Mouse (Mus musculus) large intestine, adult 2 months (tissue): ENCODE data around the gene Susd6. TPM values are rescaled to one million over a fixed set of nuclear protein-coding genes. Genes with fewer than 3 reads are reported as not detected.
A peak's percentile ranks its signal among the peaks of the same experiment; 100 is the strongest.

Experiments
- DNase-seq: peaks from one replicate; pipeline ENCODE4 v3.0.0-alpha.2; 2012; ENCODE audit warnings: low read depth, low spot score
- WGBS: fragments of 180-500 bp; shearing (Covaris S2); methylation state at CpG from one replicate; pipeline ENCODE4 v1.1.7; 2018; 5-methylcytosine and 5-hydroxymethylcytosine counted together
- polyA plus RNA-seq: library from polyadenylated mRNA; depleted of rRNA; stranded (reverse); fragments of >200 nt; gene quantifications from 2 replicates; pipeline ENCODE4 v1.2.3, GENCODE M21; 2012; rRNA removed

The Susd6 gene
- 24.4 and 43.5 TPM in 2 replicates for polyA plus RNA-seq

DNA sequence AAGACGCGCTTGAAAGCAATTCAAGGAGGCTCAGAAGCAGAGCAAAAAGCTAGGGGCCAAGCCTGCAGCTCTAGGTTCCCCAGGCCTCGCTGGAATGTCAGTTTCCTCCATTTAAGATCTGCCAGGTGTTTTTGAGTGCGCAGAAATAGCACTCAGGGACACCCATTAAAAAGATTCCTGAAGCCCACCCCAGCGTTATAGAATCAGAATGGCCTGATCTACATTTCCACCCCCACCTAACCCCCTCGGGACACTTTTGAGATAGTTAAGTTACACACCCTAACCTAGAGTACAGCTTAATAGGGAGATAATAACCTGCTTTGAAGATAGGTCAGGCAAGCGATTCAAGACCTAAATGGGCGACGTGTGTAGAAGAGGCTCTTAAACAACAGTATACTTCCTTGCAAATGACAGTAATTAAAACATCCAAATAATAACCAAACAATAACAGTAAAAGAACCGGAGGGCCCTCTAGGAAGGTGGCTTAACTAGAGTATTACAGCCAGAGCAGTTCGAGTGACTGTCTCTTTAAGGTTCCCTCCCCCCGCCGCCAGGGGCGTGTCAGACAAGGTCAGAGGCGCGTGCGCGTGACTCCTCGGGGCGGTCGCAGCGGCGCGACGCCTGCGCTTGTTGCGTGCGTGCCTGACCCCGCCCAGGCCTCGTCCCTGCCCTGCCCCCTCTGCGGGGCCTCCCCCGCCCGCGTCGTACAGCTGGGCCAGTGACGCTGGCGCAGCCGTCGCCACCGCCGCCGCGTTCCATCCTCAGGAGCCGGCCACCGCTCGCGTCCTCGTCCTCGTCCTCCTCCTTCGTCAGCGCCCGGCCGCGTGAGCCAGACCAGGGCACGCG is at the start of gene Susd6:
Gene Susd6, plus strand, starts transcription at position 662 of the 846 bp plus-strand sequence.
- 4% methylated on average over 56 of the region's 56 CpGs for WGBS
- peak; percentile 92 for DNase-seq

DNA sequence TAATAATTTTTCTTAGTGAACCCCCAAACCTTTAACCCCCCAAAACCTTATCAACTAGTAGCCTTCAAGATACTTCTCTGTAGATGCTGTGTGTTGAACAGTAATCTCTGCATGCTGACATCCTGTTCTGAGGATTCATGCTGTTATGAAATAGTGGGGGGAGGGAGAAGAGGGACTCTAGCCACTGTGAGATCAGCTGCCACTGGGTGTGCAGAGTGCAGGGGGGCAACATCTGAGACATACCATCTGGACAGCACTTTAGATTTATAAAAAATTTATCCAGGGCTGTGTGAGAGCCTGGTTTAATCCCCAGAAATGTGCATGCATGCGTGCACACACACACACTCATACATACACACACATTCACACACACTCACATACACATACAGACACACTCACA is 45.7 kb upstream of the Susd6 start:
- 68% methylated on average over 1 of the region's 1 CpGs for WGBS

DNA sequence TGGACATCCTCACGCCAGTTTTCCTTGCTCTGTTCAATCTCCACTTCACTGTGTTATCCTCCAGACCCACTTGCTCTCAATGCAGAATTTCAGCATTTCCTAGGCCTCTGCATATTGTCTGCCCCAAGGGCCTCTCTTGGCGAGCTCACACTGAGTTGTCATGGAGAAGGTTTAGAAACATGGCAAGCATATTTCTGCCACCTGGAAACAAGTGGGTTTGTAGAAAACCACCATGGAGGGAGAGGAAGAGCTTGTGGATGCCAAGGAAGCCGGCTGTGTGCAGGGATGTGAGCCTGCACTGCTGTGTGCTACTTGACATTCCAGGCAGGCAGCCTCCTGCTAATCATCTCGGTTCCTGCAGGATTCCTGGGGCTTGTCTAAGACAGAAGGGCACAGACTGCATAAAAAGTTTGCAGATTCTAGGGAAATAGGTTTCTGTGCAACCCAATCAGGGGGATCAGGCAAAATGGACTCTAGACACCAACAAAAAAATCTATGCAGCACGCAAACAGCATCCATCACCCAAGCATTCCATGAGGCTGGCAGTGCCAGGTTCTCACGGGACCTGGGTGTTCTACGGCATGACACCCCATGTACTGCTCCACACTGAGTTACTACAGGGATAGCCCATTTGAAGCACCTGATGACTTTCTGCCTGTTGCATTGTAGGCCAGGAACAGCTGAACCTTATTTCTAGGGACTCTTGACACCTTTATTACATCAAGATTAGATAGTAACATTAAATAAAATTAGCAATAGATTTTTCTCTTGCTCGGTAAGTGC is 44.1 kb upstream of the Susd6 start:
- 65% methylated on average over 8 of the region's 8 CpGs for WGBS

More for the DNA sequence above, 45.7 kb upstream of the Susd6 start:
- no peak for DNase-seq

DNA sequence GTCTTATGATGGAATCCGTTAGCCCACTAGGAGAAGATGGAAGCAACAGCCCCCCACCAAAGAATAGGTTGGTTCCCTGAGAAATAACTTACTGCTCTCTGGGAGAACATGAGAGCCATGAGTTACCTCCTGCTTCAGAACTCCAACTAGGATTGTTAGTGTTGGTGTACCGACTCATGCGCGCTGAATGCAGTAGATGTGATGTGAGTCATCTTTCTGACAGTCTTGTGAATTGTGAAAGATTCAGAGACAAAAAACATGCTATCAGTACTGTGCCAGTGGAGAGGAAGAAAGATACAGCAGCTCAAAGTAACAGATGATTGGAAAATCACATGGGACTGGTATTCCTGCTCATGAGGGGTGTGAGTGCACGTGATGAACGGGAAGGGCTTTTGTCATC is 38.8 kb upstream of the Susd6 start:
- WGBS, result 89% methylated on average over 6 of the region's 6 CpGs
- DNase-seq, result no peak

More for the DNA sequence above, 44.1 kb upstream of the Susd6 start:
- DNase-seq, result no peak

DNA sequence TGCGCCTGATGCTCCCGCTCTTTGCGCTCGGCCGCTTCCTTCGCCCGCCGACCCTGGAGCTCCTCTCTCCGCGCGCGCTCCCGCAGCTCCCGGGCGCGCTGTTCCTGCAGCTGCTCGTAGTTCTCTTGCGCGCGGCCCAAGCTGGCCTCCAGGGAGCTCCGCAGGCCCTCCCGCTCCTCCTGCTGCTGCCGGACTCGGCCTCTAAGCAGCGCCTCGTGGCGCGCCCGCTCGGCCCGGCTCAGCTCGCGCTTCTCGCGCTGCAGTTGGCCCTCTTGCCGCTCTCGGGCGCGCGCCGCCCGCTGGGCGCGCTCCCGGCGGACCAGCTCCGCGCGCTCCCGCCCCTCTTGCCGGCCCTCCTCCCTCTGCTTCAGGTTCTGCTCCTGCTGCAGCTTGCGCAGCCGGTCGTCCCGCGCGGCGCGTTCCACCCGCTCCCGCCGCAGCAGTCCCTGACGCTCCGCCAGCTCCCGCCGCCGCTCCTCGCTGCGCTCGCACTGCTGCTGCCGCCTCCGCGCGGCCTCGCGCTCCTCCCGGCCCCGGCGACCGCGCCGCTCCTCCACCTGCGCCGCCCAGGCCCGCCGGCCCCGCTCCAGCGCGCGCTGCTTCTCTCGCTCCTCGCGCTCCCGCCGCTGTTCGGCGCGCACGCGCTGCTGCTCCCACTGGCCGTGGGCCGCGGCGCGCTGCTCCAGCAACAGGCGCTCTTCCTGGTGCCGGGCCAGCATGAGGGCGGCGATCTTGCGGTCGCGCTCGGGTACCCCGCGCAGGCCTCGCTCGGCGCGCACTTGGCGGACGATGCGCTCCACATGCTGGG is 32.4 kb upstream of the Susd6 start:
- DNase-seq, result no peak
- 1% methylated on average over 116 of the region's 122 CpGs for WGBS

DNA sequence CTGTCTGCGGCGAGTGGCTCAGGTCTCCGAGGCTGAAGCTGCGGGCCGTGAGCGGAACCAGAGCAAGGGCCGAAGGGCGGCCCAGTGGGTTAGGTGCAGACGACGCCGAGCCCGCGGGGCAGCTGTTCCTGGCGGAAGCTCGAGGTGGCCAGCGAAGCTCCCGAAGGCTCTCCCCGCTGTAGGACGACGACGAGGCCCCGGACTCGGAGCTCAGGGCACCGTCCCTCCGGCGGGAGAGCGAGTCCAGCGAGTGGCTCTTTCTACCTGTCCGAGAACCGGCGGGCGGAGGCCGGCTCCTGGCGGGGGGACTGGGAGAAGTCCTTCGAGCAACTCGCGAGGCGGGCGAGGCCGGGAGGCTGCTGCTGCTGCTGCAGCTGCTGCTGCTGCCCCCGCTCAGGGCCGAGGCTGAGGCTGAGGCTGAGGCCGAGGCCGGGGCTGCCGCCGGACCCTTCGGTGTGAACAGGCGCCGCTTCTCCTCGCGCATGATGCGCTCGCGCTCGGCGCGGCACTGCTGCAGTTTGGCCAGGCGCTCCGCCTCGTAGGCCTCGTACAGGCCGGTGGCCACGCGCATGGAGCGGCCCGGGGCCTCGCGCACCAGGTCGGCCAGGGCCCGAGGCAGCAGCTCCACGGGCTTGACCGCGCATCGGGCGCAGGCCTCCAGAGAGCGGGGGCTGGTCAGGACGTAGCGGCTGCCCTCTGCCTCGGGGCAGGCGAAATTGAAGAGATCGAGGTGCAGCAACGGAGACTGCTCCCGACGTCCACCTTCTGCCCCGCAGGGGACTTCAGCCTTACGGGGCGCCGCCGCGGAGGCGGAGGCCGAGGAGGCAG is 31.5 kb upstream of the Susd6 start:
- DNase-seq, result no peak
- 2% methylated on average over 92 of the region's 92 CpGs for WGBS

DNA sequence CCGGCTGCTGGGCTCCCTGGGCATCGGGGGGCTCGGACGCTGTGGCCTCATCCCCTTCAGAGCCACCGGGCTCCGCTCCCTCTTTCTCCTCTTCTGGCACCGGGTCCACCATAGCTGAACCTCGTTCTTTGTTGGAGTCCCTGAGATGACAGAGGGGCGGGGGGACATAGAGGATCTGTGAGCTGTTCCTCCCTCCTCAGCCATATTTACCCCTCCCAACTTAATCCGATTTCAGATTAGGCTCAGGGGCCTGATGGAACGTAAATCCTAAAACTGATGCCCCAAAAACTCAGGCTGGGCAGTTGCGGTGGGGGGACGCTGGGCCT is 31.0 kb upstream of the Susd6 start:
- 22% methylated on average over 13 of the region's 13 CpGs for WGBS
- DNase-seq, result no peak

DNA sequence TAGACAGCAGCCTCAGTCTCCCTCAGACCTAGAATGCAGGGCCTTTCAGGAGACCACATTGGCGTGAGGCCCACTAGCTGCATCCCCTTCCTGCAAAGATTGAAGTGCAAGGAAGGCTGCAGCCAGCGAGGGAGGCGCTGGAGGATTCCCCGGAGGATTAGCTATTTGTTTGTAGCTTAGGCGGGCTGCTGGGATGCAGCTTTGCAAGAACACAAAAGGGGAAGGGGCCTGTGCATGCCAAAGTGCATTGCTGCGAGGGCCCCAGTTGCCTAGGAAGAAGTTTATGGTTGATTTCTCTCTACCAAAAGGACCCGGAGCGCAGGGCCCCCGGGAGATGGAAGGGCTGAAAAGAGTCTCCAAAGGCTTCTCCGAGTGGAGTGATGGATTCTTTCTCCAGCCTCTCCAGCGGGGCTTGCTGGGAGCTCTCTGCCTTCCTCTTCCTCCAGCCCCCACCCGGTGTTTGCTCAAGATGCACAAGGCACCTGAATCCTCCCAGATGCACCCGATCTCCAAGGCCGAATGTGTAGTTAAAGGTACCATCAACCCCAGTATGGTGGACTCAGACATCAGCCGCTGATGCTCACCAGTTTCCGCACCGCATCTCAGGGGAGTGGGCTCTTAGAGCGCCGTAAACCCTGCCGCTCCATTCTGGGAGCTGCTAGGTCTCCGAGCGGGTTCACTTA is 30.5 kb upstream of the Susd6 start:
- DNase-seq, result no peak
- WGBS, result 16% methylated on average over 22 of the region's 22 CpGs

DNA sequence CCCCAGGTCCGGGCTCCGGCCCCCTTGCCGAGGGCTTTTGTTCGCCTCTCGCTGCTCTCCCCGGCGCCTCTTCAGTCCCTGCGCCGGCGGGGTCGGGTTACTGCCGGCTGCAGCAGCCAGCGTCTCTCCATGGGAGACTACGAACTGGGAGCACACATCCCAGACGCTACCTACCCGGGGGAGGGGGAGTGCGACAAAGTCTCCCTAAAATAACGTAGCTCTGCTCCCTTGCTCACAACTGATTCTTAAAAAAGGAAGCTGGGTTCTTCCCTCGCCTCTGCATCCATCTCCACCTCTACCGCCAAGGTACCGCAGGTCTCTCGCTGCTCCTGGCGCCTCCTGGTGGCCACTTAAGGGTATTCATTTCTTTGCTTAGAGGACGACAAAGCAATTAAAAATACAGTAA is 29.9 kb upstream of the Susd6 start, which contains the start of gene Ccdc177:
Gene Ccdc177, minus strand, starts transcription at position 292 of the 406 bp plus-strand sequence.
- WGBS, result 3% methylated on average over 24 of the region's 24 CpGs
- peak; percentile 50 for DNase-seq

DNA sequence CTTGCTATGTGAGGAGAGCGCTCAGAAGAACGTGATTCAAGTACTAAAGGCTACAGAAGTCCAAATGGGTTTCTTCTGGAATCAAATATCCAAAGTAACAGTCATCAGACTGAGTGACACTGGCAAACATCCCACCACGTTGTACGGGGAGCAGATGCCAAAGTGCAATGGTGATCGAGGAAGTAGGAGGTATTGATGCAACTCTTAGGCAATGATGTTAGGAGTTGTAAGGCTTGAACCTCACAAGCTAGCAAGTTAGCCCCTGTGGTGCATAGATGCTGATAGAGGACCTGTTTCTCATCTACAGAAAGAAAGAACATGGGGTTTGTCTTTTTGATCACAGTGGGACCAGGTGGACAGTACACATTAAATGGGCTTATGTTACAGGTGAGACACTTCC is 27.3 kb upstream of the Susd6 start:
- WGBS, result 51% methylated on average over 5 of the region's 5 CpGs

DNA sequence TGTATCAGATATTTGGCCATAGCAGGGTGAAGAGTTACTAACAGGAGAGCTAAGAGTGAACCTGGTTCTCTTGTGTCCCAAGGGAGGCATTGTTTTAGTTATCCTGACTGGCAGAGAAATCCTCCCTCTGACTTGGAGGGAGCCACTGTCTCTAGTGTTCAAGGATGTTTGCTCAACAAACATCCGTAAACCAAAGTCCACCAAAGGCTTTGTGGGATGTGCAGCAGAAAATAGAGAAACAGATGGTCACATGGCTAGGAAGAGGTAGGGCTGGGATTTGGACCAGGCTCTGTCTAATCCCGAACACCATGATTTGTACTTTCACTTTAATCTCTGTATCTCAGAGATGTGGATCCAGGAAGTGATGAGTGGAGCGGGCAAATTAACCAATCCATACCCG is 26.2 kb upstream of the Susd6 start:
- DNase-seq, result peak; percentile 73
- WGBS, result 19% methylated on average over 4 of the region's 4 CpGs

More for the DNA sequence above, 27.3 kb upstream of the Susd6 start:
- DNase-seq, result no peak

DNA sequence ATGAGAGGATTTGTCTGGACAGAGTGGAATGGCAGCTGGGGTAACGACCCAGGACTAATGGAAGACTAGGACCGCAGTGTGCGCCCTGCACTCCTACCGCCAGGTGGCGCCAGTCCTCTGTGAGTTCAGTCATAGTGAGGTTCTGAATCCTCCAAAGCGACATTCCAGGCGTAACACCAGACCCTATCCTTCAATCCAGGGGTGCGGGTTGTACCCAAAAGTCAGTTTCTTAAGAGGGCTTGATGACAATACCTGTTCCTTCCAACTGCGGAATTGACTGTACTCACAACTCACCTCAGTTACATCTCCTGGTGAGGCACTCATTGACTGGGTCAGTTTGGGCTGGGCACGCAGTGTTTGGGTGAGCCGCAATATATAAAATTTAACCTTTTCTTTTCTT is 20.6 kb upstream of the Susd6 start:
- no peak for DNase-seq
- WGBS, result 14% methylated on average over 11 of the region's 11 CpGs

DNA sequence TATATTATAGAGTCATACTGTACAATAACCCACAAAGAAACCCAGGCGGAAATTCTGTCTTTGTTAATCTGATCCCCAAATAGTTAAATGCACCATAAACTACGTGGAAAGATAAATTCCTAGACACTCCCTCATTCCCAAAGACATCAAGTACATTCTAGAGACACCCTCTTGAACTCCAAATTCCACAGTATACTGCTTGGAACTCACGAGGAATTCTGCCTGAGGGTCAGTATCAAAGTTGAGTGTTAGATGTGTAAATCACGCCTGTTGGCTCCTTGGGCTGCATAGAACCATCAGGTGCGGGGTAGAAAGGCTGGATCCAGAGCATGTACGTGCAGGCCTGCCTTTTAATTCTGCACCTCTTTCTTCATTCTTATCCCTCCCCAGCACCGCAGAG is 15.5 kb upstream of the Susd6 start:
- DNase-seq, result no peak
- 84% methylated on average over 7 of the region's 7 CpGs for WGBS

DNA sequence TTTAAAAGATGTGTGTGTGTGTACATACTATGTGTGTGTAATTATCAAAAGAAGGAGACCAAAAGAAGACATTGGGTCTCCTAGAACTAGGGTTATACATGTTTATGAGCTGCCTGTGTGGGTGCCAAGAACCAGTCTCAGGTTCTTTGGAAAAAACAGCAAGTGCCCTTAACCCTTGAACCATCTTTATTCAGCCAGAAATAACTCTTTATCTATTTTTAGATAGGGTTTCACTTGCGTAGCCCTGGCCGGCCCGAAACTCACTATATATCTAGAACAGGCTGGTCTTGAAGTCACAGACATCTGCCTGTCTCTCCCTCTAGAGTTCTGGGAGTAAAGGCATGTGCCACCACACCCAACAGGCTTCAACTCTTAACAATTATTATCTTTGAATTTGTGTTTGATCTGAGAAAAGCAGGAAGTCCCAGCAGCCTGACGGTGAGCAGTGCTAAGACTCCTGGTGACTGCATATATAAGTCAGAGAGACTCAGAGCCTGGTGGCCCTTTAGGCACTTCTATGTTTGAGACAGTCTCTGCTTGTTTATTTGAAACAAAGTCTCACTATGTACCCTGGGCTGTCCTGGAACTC is 14.2 kb upstream of the Susd6 start:
- 29% methylated on average over 4 of the region's 4 CpGs for WGBS
- DNase-seq, result no peak

DNA sequence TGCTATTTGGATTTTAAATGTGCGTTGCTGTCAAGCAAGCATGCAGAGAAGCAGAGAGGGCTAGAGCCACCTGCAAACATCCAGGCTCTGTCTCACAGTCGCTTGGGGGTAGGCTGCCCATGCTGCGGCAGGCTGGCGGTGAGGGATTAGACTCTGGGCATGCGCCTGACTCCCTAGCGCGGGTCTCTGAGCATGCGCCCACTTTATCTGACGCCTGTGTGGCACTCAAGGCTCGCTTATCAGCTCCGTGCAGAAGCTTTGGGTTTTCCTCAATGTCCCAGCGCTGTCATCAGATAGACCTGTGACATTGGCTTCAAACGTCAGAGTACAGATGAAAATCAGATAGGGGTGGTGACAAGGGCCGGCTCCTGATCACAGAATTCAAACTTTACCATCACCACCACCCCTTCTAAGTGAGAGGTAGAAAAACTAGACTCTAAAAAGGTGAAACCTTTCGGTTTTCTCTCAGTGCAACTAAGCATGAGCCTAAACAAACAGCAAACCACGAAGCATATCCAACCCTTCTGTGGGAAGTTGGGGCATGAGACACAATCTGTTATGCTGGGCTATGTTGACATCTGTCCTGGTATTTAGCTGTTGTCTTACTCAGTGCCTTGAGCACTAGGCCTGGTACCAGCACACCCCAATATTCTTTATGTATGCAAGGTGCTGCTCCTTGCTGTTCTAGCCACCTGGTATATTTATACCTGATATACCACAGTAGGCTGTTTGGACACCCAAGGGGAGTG is 11.9 kb upstream of the Susd6 start:
- 89% methylated on average over 16 of the region's 16 CpGs for WGBS

DNA sequence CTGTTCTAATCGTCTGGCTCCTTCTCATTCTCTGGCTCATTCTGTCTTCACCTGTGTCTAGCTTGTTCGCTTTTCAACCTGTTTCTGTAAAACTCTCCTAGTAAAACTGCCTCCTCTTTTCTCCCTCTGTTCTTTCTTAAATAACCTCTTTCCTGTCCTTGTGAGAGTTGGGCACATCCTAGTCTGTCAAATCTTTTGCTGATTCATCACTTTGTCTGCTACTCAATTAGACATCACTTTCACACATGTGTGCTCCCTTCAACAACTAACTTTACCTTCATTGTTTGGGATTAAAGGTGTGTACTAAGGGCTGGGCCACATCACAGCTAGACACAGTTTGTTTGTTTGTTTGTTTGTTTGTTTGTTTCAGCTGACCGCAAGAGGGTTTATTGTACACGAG is 10.6 kb upstream of the Susd6 start:
- 88% methylated on average over 4 of the region's 4 CpGs for WGBS
- DNase-seq, result no peak

More for the DNA sequence above, 11.9 kb upstream of the Susd6 start:
- DNase-seq, result no peak

DNA sequence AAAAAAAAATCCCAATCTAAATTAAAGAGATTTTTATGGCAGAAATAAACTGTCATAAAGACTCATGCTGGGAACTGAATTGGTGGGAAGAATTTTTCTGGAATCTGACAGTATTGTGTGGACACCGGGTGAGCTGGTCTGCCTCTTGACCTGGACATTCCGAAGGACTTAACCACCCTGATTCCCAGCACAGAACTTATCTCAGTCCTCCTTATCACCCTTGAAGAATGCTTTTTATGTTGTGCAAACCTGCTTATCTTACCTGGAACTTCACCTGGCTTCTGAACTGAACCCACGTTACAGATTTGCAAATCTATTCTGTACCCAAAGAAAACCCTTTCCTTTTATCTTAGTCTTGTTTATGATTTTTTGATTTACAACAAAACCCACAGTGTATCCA is 8.1 kb upstream of the Susd6 start:
- 42% methylated on average over 3 of the region's 3 CpGs for WGBS
- DNase-seq, result no peak

DNA sequence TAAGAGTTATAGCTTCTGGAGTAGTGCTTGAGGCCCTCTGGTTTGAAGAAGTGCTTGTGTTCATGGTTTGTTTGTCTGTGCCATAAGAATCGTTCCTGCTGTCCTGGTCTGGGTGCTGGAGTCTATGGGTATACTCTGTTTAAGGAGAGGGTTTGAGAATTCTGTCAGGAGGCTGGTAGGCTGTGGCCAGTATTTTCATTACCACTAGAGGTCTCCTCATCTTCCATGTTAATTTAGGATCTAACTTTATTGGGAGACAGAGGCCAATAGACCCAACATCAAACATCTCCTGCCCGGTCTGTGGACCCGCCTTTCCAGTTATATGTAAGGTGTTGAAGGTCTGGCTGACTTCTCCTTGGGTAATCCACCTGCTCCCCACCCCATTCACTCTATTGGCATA is 7.4 kb upstream of the Susd6 start:
- DNase-seq, result no peak
- WGBS, result 22% methylated on average over 3 of the region's 3 CpGs
